Mouse (Mus musculus) left cerebral cortex, postnatal 10 days (tissue): ENCODE results near the gene Gm20388. TPM values are rescaled to one million over a fixed set of nuclear protein-coding genes. Genes with fewer than 3 reads are reported as not detected.

Source experiments
- DNase-seq, 2 experiments: peaks; one replicate each; pipeline ENCODE4 v3.0.0; 2021 to 2022; ENCODE audit warnings: low spot score in 2 of 2, mixed read lengths in 1 of 2; ENCODE audit errors: extremely low spot score in 1 of 2
- intact Hi-C: fragments of 180-260 bp; cut with DNase I; formaldehyde crosslinking; loops from one replicate; pipeline ENCODE4 v1.15.1; 2025
- total RNA-seq, 2 experiments: library from RNA; stranded (reverse); gene quantifications; 2 replicates each; pipeline ENCODE4 v1.2.3; 2021

Gm20388 gene
- total RNA-seq, 2 experiments from 2014 or later, result 4.4 to 9.0 TPM

GRCm38 (mm10) chr8:122197342-122197741 is 2286.7 kb downstream of the Gm20388 start:
- intact Hi-C loops, result no loop called here
- no peak for DNase-seq

GRCm38 (mm10) chr8:122198378-122199025 is 2287.9 kb downstream of the Gm20388 start:
- intact Hi-C loops, result no loop called here
- DNase-seq, result no peak

- no peak for DNase-seq
- intact Hi-C loops, result no loop called here
Measured at GRCm38 (mm10) chr8:122199191-122199590, 2288.6 kb downstream of the Gm20388 start.

- no peak for DNase-seq
- intact Hi-C loops, result no loop called here
Measured at GRCm38 (mm10) chr8:122199841-122200240, 2289.2 kb downstream of the Gm20388 start.

- no peak for DNase-seq
- intact Hi-C loops, result no loop called here
Measured at GRCm38 (mm10) chr8:122211591-122211990, 2300.9 kb downstream of the Gm20388 start.

- intact Hi-C loops, result no loop called here
Measured at GRCm38 (mm10) chr8:122215630-122216029, 2305.0 kb downstream of the Gm20388 start.

GRCm38 (mm10) chr8:122216433-122216832 is 2305.8 kb downstream of the Gm20388 start:
- DNase-seq, result no peak
- intact Hi-C loops, result no loop called here

More at GRCm38 (mm10) chr8:122215630-122216029, 2305.0 kb downstream of the Gm20388 start:
- no peak for DNase-seq

GRCm38 (mm10) chr8:122217456-122218177 is 2307.0 kb downstream of the Gm20388 start:
- intact Hi-C loops, result no loop called here
- no peak for DNase-seq

- intact Hi-C loops, result no loop called here
- peak; percentile 40 to 83 for DNase-seq
Measured at GRCm38 (mm10) chr8:122223976-122224649, 2313.5 kb downstream of the Gm20388 start.

- DNase-seq, result peak in 1 of 2 experiments; percentile 54
- intact Hi-C loops, result no loop called here
Measured at GRCm38 (mm10) chr8:122224650-122225022, 2314.0 kb downstream of the Gm20388 start.

- no peak for DNase-seq
- intact Hi-C loops, result no loop called here
Measured at GRCm38 (mm10) chr8:122225446-122225845, 2314.8 kb downstream of the Gm20388 start.

- DNase-seq, result no peak
- intact Hi-C loops, result no loop called here
Measured at GRCm38 (mm10) chr8:122227345-122227744, 2316.7 kb downstream of the Gm20388 start.

- DNase-seq, result no peak
- intact Hi-C loops, result no loop called here
Measured at GRCm38 (mm10) chr8:122228792-122229575, 2318.3 kb downstream of the Gm20388 start.

- intact Hi-C loops, result loop anchor here (5.0 kb wide), 1 partner anchor 238 kb away; no protein-coding TSS in a partner anchor
Measured at GRCm38 (mm10) chr8:122229819-122230711, 2319.4 kb downstream of the Gm20388 start.

GRCm38 (mm10) chr8:122230712-122231337 is 2320.2 kb downstream of the Gm20388 start:
- intact Hi-C loops, result loop anchor here (5.0 kb wide), 1 partner anchor 239 kb away; no protein-coding TSS in a partner anchor
- peak; percentile 60 to 87 for DNase-seq

More at GRCm38 (mm10) chr8:122229819-122230711, 2319.4 kb downstream of the Gm20388 start:
- DNase-seq, result peak in 1 of 2 experiments; percentile 50

- intact Hi-C loops, result loop anchor here (5.0 kb wide), 1 partner anchor 242 kb away; no protein-coding TSS in a partner anchor
- DNase-seq, result peak in 1 of 2 experiments; percentile 55
Measured at GRCm38 (mm10) chr8:122234055-122234454, 2323.4 kb downstream of the Gm20388 start.

GRCm38 (mm10) chr8:122236521-122236920 is 2325.9 kb downstream of the Gm20388 start:
- no peak for DNase-seq
- intact Hi-C loops, result no loop called here
